ENCODE assay signal across 7 mouse cellular contexts in the genomic region with DNA sequence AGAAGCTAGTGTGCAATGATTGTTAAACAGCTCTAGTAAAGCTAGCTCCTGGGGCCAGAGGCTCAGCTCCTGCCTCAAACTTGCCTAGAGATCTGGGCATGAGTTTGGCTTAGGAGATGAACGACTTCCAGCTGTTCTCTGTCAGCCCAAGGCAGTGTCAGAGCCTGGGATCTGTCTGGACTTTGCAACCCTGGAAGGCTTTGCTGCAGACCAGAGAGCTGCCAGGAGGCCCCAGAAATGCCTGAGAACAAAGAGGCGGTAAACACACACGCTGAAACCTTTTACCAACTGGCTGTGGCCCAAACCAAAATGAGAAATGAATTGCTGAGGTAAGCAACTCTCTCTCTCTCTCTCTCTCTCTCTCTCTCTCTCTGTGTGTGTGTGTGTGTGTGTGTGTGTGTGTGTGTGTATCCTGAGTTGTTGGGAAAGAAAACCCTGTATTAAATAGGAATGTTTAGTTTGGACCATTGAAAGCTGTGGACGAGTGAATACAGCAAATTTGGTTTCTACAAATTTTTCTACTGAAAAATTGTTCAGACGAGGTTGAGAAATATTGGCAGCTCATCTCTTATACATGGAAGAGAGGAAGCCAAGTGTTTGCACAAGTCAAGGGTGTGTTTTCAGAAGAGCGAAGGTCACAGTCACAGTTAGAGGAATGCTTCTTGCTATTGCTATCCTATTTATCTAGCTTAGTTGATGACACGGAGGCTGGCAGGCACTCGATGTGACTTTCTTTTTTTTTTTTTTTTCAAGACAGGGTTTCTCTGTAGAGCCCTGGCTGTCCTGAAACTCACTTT.
DNase-seq lines count a peak whose midpoint lies in the region; ATAC-seq lines count a peak whose summit lies in the region.

No protein-coding gene starts in this region.

- no peak overlapping the region for H3K4me2 ChIP-seq in embryonic facial prominence, embryonic 12.5 days (replicated peaks)
- H3K4me2 ChIP-seq in heart, embryonic 14.5 days (ENCODE audit: low read length): no peak overlapping the region
- no peak overlapping the region for H3K4me2 ChIP-seq in midbrain, embryonic 14.5 days (ENCODE audit: low read length)

- peak; percentile 85 for DNase-seq in adipocyte (ENCODE audit: low spot score)
- DNase-seq in kidney, postnatal 10 days: peak; percentile 73
- DNase-seq in midbrain, embryonic 14.5 days: peak; percentile 38
- DNase-seq in left cerebral cortex, adult 11 months (ENCODE audit: low spot score): no peak
- DNase-seq in cerebellum, postnatal 14 days: no peak

- H3K36me3 ChIP-seq in embryonic facial prominence, embryonic 12.5 days: no peaks in the 10 kb centered on the region
- H3K36me3 ChIP-seq in heart, embryonic 14.5 days (ENCODE audit: control insufficient read depth, insufficient read depth, low read length): no peaks in the 10 kb centered on the region
- H3K36me3 ChIP-seq in midbrain, embryonic 14.5 days (ENCODE audit: control insufficient read depth, insufficient read depth, low read length): no peaks in the 10 kb centered on the region

- H3K4me3 ChIP-seq in embryonic facial prominence, embryonic 12.5 days: no peak overlapping the region
- H3K4me3 ChIP-seq in heart, embryonic 14.5 days (ENCODE audit: control insufficient read depth in 1 of 2, insufficient read depth in 1 of 2, low read depth in 1 of 2, low read length in 2 of 2): no peak overlapping the region
- no peak overlapping the region for H3K4me3 ChIP-seq in midbrain, embryonic 14.5 days (replicated peaks; ENCODE audit: low read depth, low read length)

- H3K27ac ChIP-seq in embryonic facial prominence, embryonic 12.5 days: peak overlapping the region; percentile 91
- peak overlapping the region; percentile 34 to 64 for H3K27ac ChIP-seq in heart, embryonic 14.5 days (replicated peaks in 1 of 2; ENCODE audit: control insufficient read depth in 1 of 2, insufficient read depth in 1 of 2, low read depth in 2 of 2, low read length in 2 of 2)
- H3K27ac ChIP-seq in midbrain, embryonic 14.5 days (replicated peaks; ENCODE audit: low read depth, low read length): 0 out of 2 replicates have a peak overlapping the region, but pooled peaks have one; percentile 14

- no peak overlapping the region for H3K9ac ChIP-seq in embryonic facial prominence, embryonic 12.5 days
- H3K9ac ChIP-seq in heart, embryonic 14.5 days (ENCODE audit: low read length): no peak overlapping the region
- H3K9ac ChIP-seq in midbrain, embryonic 14.5 days (replicated peaks; ENCODE audit: low read length): no peak overlapping the region

- 37% methylated on average over 8 of the region's 8 CpGs for WGBS in embryonic facial prominence, embryonic 12.5 days
- 24% methylated on average over 8 of the region's 8 CpGs for WGBS in heart, embryonic 14.5 days
- 63% methylated on average over 8 of the region's 8 CpGs for WGBS in midbrain, embryonic 14.5 days

- no peaks in the 10 kb centered on the region for H3K27me3 ChIP-seq in embryonic facial prominence, embryonic 12.5 days
- no peaks in the 10 kb centered on the region for H3K27me3 ChIP-seq in heart, embryonic 14.5 days (ENCODE audit: control insufficient read depth, insufficient read depth, low read length)
- no peaks in the 10 kb centered on the region for H3K27me3 ChIP-seq in midbrain, embryonic 14.5 days (ENCODE audit: control insufficient read depth, insufficient read depth, low read length)

- H3K4me1 ChIP-seq in embryonic facial prominence, embryonic 12.5 days: peaks cover 27% of the 10 kb centered on the region
- peaks cover 20% of the 10 kb centered on the region in 2 experiments for H3K4me1 ChIP-seq in heart, embryonic 14.5 days (ENCODE audit: control insufficient read depth in 2 of 2, insufficient read depth in 2 of 2, low read length in 2 of 2)
- H3K4me1 ChIP-seq in midbrain, embryonic 14.5 days (ENCODE audit: control insufficient read depth, insufficient read depth, low read length): peaks cover 16% of the 10 kb centered on the region

- peak; percentile 88 for ATAC-seq in embryonic facial prominence, embryonic 12.5 days (ENCODE audit: insufficient number of reproducible peaks, insufficient read depth, low FRiP score, low TSS enrichment)
- no peak for ATAC-seq in heart, embryonic 14.5 days (ENCODE audit: insufficient number of reproducible peaks, insufficient read depth, low FRiP score, low read depth)
- ATAC-seq in midbrain, embryonic 14.5 days (ENCODE audit: low FRiP score, low TSS enrichment): no peak

- H3K9me3 ChIP-seq in embryonic facial prominence, embryonic 12.5 days: no peaks in the 10 kb centered on the region
- no peaks in the 10 kb centered on the region for H3K9me3 ChIP-seq in heart, embryonic 14.5 days (ENCODE audit: control insufficient read depth, low read length)
- no peaks in the 10 kb centered on the region for H3K9me3 ChIP-seq in midbrain, embryonic 14.5 days (ENCODE audit: control insufficient read depth, low read length)

Comparison
In these comparisons a context has a peak if more than half of its experiments do, and no peak if none do; other contexts are left out.
1. DNase-seq: peak in adipocyte (single experiment), kidney, postnatal 10 days (single experiment) and midbrain, embryonic 14.5 days (single experiment); none in left cerebral cortex, adult 11 months (single experiment) and cerebellum, postnatal 14 days (0 of 2).
2. H3K27ac ChIP-seq: peak in every context shown above with its lines; median percentile 91 in embryonic facial prominence, embryonic 12.5 days; 49 in heart, embryonic 14.5 days; 14 in midbrain, embryonic 14.5 days.